Comparison of ENCODE assay signal across 8 mouse cellular contexts in genomic region chrX:56531266-56531665, GRCm38 (mm10). TPM values are rescaled to one million over a fixed set of nuclear protein-coding genes. Genes with fewer than 3 reads are reported as not detected.
A peak's percentile ranks its signal among the peaks of the same experiment; 100 is the strongest.
DNase-seq lines count a peak whose midpoint lies in the region; ATAC-seq and TF ChIP-seq lines count a peak whose summit lies in the region.

No protein-coding gene starts in this region.

- no peak for TF ChIP-seq EP300 in MEL (IDR thresholded peaks at IDR 0.05; ENCODE audit: low read depth in 1 of 2, low read length in 2 of 2)

- TF ChIP-seq CTCF in MEL (IDR thresholded peaks at IDR 0.05 in 2 of 3, conservative IDR thresholded peaks at IDR 0.05 in 1 of 3; ENCODE audit: control insufficient read depth in 1 of 3, insufficient read depth in 1 of 3, low read depth in 2 of 3, low read length in 3 of 3, poor library complexity in 1 of 3, severe bottlenecking in 1 of 3), result peak; percentile 49 to 71 (median 60)
- TF ChIP-seq CTCF in small intestine, adult 2 months (IDR thresholded peaks at IDR 0.05; ENCODE audit: extremely low read depth, insufficient read length, insufficient replicate concordance, low read depth, low read length), result peak; percentile 55; the same call in 1 of the 2 replicates

- peak; percentile 58 for TF ChIP-seq RAD21 in MEL (IDR thresholded peaks at IDR 0.05; ENCODE audit: low read depth, low read length)

- WGBS in small intestine, adult 2 months, result 4% methylated on average over 3 of the region's 3 CpGs

- no peak overlapping the region for H3K27ac ChIP-seq in MEL (ENCODE audit: control insufficient read depth, low read depth, low read length)
- H3K27ac ChIP-seq in small intestine, adult 2 months (ENCODE audit: insufficient read depth, low read depth, low read length), result no peak overlapping the region

- no peak for TF ChIP-seq POLR2A in MEL (IDR thresholded peaks at IDR 0.05; ENCODE audit: control insufficient read depth in 1 of 2, insufficient read depth in 1 of 2, low read depth in 1 of 2, low read length in 2 of 2, poor library complexity in 1 of 2)
- no peak for TF ChIP-seq POLR2A in small intestine, adult 2 months (IDR thresholded peaks at IDR 0.05; ENCODE audit: low read depth, low read length)

- DNase-seq in CD4-positive helper T cell, adult 2 months (ENCODE audit: low read depth, low spot score), result peak; percentile 42
- peak; percentile 57 for DNase-seq in MEL (ENCODE audit: low read depth, low spot score)
- DNase-seq in cerebellum, adult 9-11 months, result peak; percentile 28
- peak; percentile 3 to 19 for DNase-seq in gastrocnemius, adult 8-10 months (ENCODE audit: low spot score in 2 of 2)
- peak; percentile 30 for DNase-seq in layer of hippocampus, adult 9-10 months (ENCODE audit: low spot score)
- peak; percentile 81 for DNase-seq in lung, postnatal 36 days

- no peak overlapping the region for H3K9ac ChIP-seq in MEL (ENCODE audit: control insufficient read depth, low read depth, low read length, poor library complexity, severe bottlenecking)

- H3K4me1 ChIP-seq in MEL (ENCODE audit: control insufficient read depth in 1 of 2, insufficient read depth in 2 of 2, low read length in 2 of 2), result no peaks in the 10 kb centered on the region
- H3K4me1 ChIP-seq in small intestine, adult 2 months (ENCODE audit: control insufficient read depth, insufficient read depth, insufficient read length, low read length), result no peaks in the 10 kb centered on the region

- H3K27me3 ChIP-seq in MEL (ENCODE audit: control insufficient read depth in 1 of 2, insufficient read depth in 2 of 2, low read length in 2 of 2), result no peaks in the 10 kb centered on the region
- no peaks in the 10 kb centered on the region for H3K27me3 ChIP-seq in small intestine, adult 2 months (ENCODE audit: control insufficient read depth, insufficient read depth, low read length)

- H3K79me2 ChIP-seq in MEL (ENCODE audit: control insufficient read depth, insufficient read depth, low read length, poor library complexity), result no peaks in the 10 kb centered on the region

- no peak overlapping the region for H3K4me3 ChIP-seq in MEL (ENCODE audit: control insufficient read depth in 1 of 2, insufficient read depth in 1 of 2, low read depth in 2 of 2, low read length in 2 of 2)
- no peak overlapping the region for H3K4me3 ChIP-seq in small intestine, adult 2 months (ENCODE audit: low read depth, low read length)

- no peaks in the 10 kb centered on the region for H3K36me3 ChIP-seq in MEL (ENCODE audit: control insufficient read depth in 1 of 2, insufficient read depth in 2 of 2, low read length in 2 of 2)
- H3K36me3 ChIP-seq in small intestine, adult 2 months (ENCODE audit: control insufficient read depth, insufficient read depth, low read length), result no peaks in the 10 kb centered on the region

- no peaks in the 10 kb centered on the region for H3K9me3 ChIP-seq in MEL (replicated peaks; ENCODE audit: insufficient read depth, low read length)

- no peak for ATAC-seq in erythroblast, adult 5-6 weeks (replicated peaks; ENCODE audit: low FRiP score, poor library complexity, severe bottlenecking)

TF ChIP-seq in MEL, 35 proteins besides CTCF, POLR2A, EP300 and RAD21:
- TF ChIP-seq SMC3 (IDR thresholded peaks at IDR 0.05; ENCODE audit: low read depth, low read length), result peak; percentile 68
- no peak for TF ChIP-seq KAT2A (conservative IDR thresholded peaks at IDR 0.05; ENCODE audit: low read depth, low read length)
- TF ChIP-seq NELFE (IDR thresholded peaks at IDR 0.05; ENCODE audit: low read depth, low read length), result no peak
- peak; percentile 37; the same call in 1 of the 2 replicates for TF ChIP-seq ZC3H11A (IDR thresholded peaks at IDR 0.05; ENCODE audit: low read depth, low read length)

RNA-seq across cellular contexts. Expression of gene Gm10477, which starts 6.7 kb away (rescaled TPM):
- not detected in 2 replicates for total RNA-seq in MEL (2012; rRNA removed)
- not detected for polyA plus RNA-seq in MEL (2012; ENCODE audit: insufficient read depth in 1 of 2, insufficient read length in 2 of 2, low read depth in 1 of 2, low replicate concordance in 2 of 2, missing spikeins in 1 of 2)
- not detected for total RNA-seq in gastrocnemius, adult 8-10 months (2022)
- polyA plus RNA-seq in small intestine, adult 2 months (2012; rRNA removed), result not detected in 2 replicates
- total RNA-seq in erythroblast, adult 5-6 weeks (2015; ENCODE audit: low replicate concordance), result not detected in 2 replicates
- 44.9 TPM in 1 of 2 replicates, not detected in the other for total RNA-seq in erythroblast, adult 5-6 weeks (2017; ENCODE audit: low replicate concordance)

RNA-seq across cellular contexts. Expression of gene Gm648, which starts 18.1 kb away (rescaled TPM):
- total RNA-seq in MEL (2012; rRNA removed), result not detected in 2 replicates
- polyA plus RNA-seq in MEL (2012; ENCODE audit: insufficient read depth in 1 of 2, insufficient read length in 2 of 2, low read depth in 1 of 2, low replicate concordance in 2 of 2, missing spikeins in 1 of 2), result under 1 TPM in 1 of 2 experiments, not detected in 1; 0.08 TPM
- total RNA-seq in gastrocnemius, adult 8-10 months (2022), result not detected
- not detected in 2 replicates for polyA plus RNA-seq in small intestine, adult 2 months (2012; rRNA removed)
- total RNA-seq in erythroblast, adult 5-6 weeks (2015; ENCODE audit: low replicate concordance), result not detected in 2 replicates
- 0.84 TPM in 1 of 2 replicates, not detected in the other for total RNA-seq in erythroblast, adult 5-6 weeks (2017; ENCODE audit: low replicate concordance)

Comparison
In these comparisons a context has a peak if more than half of its experiments do, and no peak if none do; other contexts are left out.
1. DNase-seq: peak in every context shown above with its lines; median percentile 81 in lung, postnatal 36 days; 57 in MEL; 42 in CD4-positive helper T cell, adult 2 months; 30 in layer of hippocampus, adult 9-10 months; 28 in cerebellum, adult 9-11 months; 11 in gastrocnemius, adult 8-10 months.